Mouse (Mus musculus) gastrocnemius, adult 2 months (tissue): ENCODE measurements around the gene Sh3rf3. TPM values are rescaled to one million over a fixed set of nuclear protein-coding genes. Genes with fewer than 3 reads are reported as not detected.
"Not testable (repeated sequence)": the region's sequence is repeated elsewhere in the genome, so short reads cannot be mapped to it uniquely, and the experiment has no call there.

Experiments used
- DNase-seq: peaks from one replicate; pipeline ENCODE4 v3.0.0; 2022
- H3K27ac ChIP-seq: fragments of 200-600 bp; 2 replicates; pipeline ENCODE4 v1.8.1; 2022; ENCODE audit warnings: mild to moderate bottlenecking
- H3K4me3 ChIP-seq: fragments of 200-600 bp; 2 replicates; pipeline ENCODE4 v1.8.1; 2022; ENCODE audit warnings: mild to moderate bottlenecking, moderate library complexity
- CTCF ChIP-seq: fragments of 200-600 bp; IDR thresholded peaks from 2 replicates; pipeline ENCODE4 v1.8.1; 2022; ENCODE audit warnings: antibody characterized with exemption, mild to moderate bottlenecking, moderate library complexity
- intact Hi-C: fragments of 180-260 bp; cut with DNase I; formaldehyde crosslinking; loops from one replicate; pipeline ENCODE4 v1.15.1; 2025
- total RNA-seq, 2 experiments: library from RNA; stranded (reverse); gene quantifications; 2 replicates each; pipeline ENCODE4 v1.2.3; 2021

Gene Sh3rf3
- total RNA-seq, 2 experiments from 2014 or later = 0.41 to 1.0 TPM

GRCm38 (mm10) chr10:59085604-59086003, 272.4 kb downstream of the Sh3rf3 start:
- Histone ChIP-seq H3K27ac (no peak overlapping the region), H3K4me3 (no peak overlapping the region)
- DNase-seq = no peak
- intact Hi-C loops = no loop called here
- TF ChIP-seq CTCF = no peak

DNA sequence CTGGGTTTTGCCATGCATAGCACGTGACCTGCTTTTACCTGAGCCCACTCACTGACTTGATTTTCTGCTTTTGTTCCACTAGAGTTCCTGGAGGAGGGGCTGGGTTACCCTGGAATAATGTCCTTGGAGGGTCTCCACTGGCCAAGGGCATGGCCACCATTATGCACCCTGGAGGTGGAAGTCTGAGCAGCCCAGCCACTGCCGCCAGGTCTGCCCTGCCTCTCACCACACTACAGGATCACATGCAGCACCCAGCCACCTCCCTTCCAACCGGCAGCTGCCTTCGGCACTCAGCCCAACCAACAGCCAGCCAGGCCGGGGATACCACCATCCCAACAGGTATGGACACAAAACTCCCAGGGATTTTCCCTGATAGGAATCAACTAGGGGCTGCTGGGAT, 273.4 kb downstream of the Sh3rf3 start:
- H3K4me3 ChIP-seq = no peak overlapping the region
- H3K27ac ChIP-seq = no peak overlapping the region
- DNase-seq = no peak
- intact Hi-C loops = no loop called here
- TF ChIP-seq CTCF = no peak

DNA sequence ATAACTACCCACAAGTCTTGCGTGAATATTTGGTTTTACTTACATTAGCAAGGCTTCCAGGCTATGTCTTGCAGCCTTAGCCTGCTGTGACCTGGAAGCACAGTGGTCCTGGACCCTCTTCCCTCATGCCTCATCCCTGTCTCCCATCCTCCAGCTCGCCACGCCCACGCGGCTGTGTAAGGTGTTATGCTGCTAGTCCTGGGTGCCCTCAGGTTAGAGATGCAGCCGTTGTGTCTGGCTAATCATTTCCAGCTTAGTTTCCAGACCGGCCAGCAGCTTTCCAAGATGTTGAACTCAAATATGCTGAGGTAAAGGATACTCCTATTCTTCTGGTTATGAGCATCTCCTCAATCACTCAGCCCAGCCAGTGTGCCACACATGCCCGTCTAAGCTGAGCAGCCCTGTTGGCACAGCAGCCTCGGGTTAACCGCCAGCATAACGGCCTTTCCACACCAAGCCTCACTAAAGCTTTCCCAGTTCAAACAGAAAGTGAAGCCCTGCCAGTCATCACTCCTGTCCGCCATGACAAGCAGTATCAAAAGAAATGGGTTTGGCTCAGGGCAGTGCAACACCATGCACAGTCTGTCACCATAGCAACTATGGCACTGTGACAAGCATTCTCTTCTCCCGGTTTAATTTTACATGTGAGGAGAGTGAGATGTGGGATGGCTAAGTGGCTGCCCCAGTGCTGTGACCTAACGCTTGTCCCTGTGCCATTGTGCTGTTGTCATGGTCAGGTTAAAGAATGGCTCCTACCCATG, 276.9 kb downstream of the Sh3rf3 start:
- DNase-seq = no peak
- no peak for TF ChIP-seq CTCF
- no peak overlapping the region for H3K27ac ChIP-seq
- H3K4me3 ChIP-seq = no peak overlapping the region
- intact Hi-C loops = no loop called here

- DNase-seq = no peak
- intact Hi-C loops = no loop called here
- Histone ChIP-seq H3K4me3 (no peak overlapping the region), H3K27ac (no peak overlapping the region)
- no peak for TF ChIP-seq CTCF
Measured at GRCm38 (mm10) chr10:59090622-59090971, 277.4 kb downstream of the Sh3rf3 start.

GRCm38 (mm10) chr10:59091556-59091955, 278.4 kb downstream of the Sh3rf3 start:
- no peak overlapping the region for H3K27ac ChIP-seq
- DNase-seq = no peak
- intact Hi-C loops = no loop called here
- no peak for TF ChIP-seq CTCF
- no peak overlapping the region for H3K4me3 ChIP-seq

- H3K27ac ChIP-seq = no peak overlapping the region
- no peak for DNase-seq
- TF ChIP-seq CTCF = no peak
- intact Hi-C loops = no loop called here
- no peak overlapping the region for H3K4me3 ChIP-seq
Measured at GRCm38 (mm10) chr10:59091988-59092387, 278.8 kb downstream of the Sh3rf3 start.

DNA sequence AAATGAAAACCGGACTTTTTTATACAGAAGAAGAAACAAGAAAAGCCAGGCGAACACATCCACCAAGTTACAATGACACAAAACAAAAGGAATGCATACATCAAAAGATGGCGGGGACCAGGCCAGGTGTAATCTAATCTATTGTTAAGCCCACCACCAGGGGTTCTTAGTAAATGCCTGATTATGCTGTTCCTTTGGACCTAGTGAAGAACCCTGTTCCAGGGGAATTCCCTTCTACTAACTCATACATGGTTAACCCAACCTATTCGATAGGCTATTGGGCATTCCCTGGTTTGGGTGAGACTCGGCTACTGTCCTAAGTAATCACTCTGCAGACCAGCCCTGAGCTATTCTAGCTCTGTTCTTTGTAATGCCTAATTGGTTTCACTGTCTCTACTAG, 289.9 kb downstream of the Sh3rf3 start:
- intact Hi-C loops, DNase-seq, H3K27ac ChIP-seq, H3K4me3 ChIP-seq: not testable (repeated sequence)

GRCm38 (mm10) chr10:59104683-59105082, 291.5 kb downstream of the Sh3rf3 start:
- intact Hi-C loops = no loop called here
- no peak for DNase-seq
- TF ChIP-seq CTCF = no peak
- Histone ChIP-seq H3K27ac (no peak overlapping the region), H3K4me3 (no peak overlapping the region)

DNA sequence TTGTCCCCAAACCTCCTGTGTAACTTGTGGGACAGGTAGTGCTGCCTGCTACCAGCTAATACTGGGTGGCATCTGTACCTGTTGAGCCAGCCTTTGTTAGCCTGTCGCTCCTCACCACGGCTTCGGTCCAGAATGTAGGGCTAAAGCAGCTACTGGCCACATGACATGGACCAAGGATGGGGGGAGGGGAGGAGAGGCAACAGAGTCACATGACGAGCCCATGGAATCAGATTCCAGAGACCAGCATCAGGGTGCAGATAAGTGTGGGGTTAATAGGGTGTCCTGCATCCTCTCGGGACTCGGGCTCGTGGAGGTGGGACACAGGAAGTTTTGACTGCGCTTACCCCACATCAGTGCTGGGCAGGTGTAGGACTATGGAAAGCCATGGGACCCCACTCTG, 292.7 kb downstream of the Sh3rf3 start:
- DNase-seq = no peak
- Histone ChIP-seq H3K4me3 (no peak overlapping the region), H3K27ac (no peak overlapping the region)
- intact Hi-C loops = no loop called here
- TF ChIP-seq CTCF = no peak

DNA sequence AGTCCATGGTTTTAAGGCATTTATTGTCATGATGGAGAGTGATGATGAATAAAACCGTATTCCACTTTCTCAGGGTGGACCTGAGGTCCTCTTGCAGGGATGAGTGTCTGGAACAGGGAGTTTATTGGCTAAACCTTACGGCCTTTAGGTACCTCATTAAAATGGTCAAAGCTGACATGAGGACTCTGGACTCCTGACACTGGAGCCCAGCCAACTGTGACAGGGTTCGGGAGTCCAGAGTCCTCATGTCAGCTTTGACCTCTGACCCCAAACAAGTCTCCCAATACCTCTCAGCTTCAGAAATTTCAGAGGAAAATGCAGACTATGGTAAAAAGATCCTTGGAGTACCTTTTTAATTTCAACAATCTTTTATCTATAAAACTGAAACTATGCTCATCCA, 293.5 kb downstream of the Sh3rf3 start:
- Histone ChIP-seq H3K27ac (no peak overlapping the region), H3K4me3 (no peak overlapping the region)
- DNase-seq = no peak
- TF ChIP-seq CTCF = no peak
- intact Hi-C loops = no loop called here

DNA sequence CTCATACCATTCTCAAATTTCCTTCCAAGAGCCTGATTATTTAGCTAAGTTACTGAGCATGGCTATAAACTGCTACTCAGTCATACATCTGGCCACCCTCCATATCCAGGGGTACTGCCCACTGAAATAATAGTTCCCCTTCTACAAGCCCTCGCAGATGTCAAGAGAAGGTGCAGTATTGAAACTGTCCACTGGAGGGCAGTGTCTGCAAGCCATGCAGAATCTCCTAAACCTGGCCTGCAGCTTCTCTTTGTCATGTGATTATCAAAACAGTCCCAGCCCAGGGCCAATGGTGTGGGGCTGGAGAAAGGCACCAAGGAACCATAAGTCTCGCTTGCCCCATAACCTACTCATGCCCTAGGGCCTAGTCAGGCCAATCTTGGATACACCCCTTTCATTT, 295.9 kb downstream of the Sh3rf3 start:
- Histone ChIP-seq H3K27ac (no peak overlapping the region), H3K4me3 (no peak overlapping the region)
- intact Hi-C loops = loop anchor here (1.0 to 2.0 kb wide), 2 partner anchors 41 to 184 kb away; no protein-coding TSS in a partner anchor
- peak; percentile 73 for DNase-seq
- TF ChIP-seq CTCF = peak; percentile 98; the same call in 1 of the 2 replicates

DNA sequence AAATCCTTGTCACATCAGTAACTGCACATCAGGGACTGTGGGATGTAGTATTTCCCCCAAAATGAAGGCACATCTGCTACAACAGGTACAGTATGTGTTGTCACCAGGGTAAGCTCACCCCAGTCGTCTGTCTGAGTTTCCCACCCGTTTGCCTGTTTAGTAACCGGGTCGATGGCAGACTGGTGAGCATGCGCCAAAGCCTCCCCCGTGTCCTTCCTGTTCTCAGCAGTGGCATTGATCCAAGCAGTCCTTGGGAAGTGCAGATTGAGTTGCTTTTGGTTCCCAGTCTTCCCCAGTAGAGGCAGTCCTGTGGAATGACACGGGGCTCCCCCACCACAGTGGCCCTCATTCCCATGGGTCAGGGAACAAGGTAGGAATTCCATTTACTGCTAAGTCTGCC, 297.2 kb downstream of the Sh3rf3 start:
- TF ChIP-seq CTCF = no peak
- intact Hi-C loops = no loop called here
- DNase-seq = no peak
- Histone ChIP-seq H3K27ac (no peak overlapping the region), H3K4me3 (no peak overlapping the region)

DNA sequence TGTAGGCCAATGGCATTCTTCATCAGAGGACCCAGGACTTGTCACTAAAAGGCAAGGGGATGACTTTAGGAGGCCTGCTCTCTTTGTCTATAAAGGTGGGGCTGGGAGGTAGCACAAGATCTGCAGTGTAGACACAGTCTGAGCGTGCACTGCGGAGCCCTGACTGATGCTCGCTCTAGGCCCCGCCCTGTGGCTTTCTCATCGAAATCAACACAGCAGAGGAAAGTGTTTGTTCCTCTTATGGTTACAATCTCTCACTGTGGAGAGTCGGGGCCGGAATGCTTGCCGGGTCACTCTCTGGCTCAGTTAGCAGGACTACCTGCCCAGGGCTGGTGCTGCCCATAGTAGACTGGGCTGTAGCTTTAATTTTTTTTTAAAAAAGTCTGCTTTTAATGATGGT, 299.6 kb downstream of the Sh3rf3 start:
- intact Hi-C loops = no loop called here
- no peak for DNase-seq
- no peak overlapping the region for H3K4me3 ChIP-seq

GRCm38 (mm10) chr10:59113386-59113785, 300.2 kb downstream of the Sh3rf3 start:
- no peak overlapping the region for H3K4me3 ChIP-seq
- intact Hi-C loops = no loop called here

More for the DNA sequence above, 299.6 kb downstream of the Sh3rf3 start:
- no peak overlapping the region for H3K27ac ChIP-seq
- no peak for TF ChIP-seq CTCF

More at GRCm38 (mm10) chr10:59113386-59113785, 300.2 kb downstream of the Sh3rf3 start:
- no peak overlapping the region for H3K27ac ChIP-seq
- DNase-seq = no peak
- no peak for TF ChIP-seq CTCF
